Mouse (Mus musculus) ES-E14 (cell line): ENCODE measurements at regions not wholly inside any gene's neighbourhood (a gene's known extent, or its start where the extent isn't known, plus 50 kb on each side); places are given as distances from the start of the nearest gene placed in this dataset.

Experiments used
- CHD2 ChIP-seq: IDR thresholded peaks from 2 replicates; pipeline ENCODE4 v1.6.1; 2014; ENCODE audit warnings: mild to moderate bottlenecking, low read depth, low read length, inconsistent platforms
- HCFC1 ChIP-seq: IDR thresholded peaks from 2 replicates; pipeline ENCODE4 v1.6.1; 2012; ENCODE audit warnings: low read length, inconsistent platforms, borderline replicate concordance; ENCODE audit not compliant: insufficient read depth
- MAFK ChIP-seq: IDR thresholded peaks from 2 replicates; pipeline ENCODE4 v1.6.1; 2014; ENCODE audit warnings: mild to moderate bottlenecking, low read depth, low read length, inconsistent platforms; ENCODE audit not compliant: insufficient read depth
- ZC3H11A ChIP-seq: IDR thresholded peaks from 2 replicates; pipeline ENCODE4 v1.6.1; 2012; ENCODE audit warnings: low read depth, mild to moderate bottlenecking, inconsistent platforms, low read length, borderline replicate concordance
- ZNF384 ChIP-seq: IDR thresholded peaks from 2 replicates; pipeline ENCODE4 v1.6.1; 2012; ENCODE audit warnings: low read depth, low read length, inconsistent platforms

- TF ChIP-seq ZNF384 (no peak), ZC3H11A (no peak), MAFK (no peak), HCFC1 (no peak), CHD2 (no peak)
These were observed 140.7 kb upstream of the Zfp637 start for GRCm38 (mm10) chr6:117700286-117700685.
